Mouse (Mus musculus) right cerebral cortex, postnatal 36 days (tissue): ENCODE measurements around the gene Llph.

Experiments used
- DNase-seq, 2 experiments: peaks; one replicate each; pipeline ENCODE4 v3.0.0; 2022; ENCODE audit warnings: low spot score in 2 of 2, mixed read lengths in 1 of 2

Llph gene

GRCm38 (mm10) chr10:120279482-120280128 lies 52.7 kb downstream of the Llph start:
- DNase-seq = no peak

DNA sequence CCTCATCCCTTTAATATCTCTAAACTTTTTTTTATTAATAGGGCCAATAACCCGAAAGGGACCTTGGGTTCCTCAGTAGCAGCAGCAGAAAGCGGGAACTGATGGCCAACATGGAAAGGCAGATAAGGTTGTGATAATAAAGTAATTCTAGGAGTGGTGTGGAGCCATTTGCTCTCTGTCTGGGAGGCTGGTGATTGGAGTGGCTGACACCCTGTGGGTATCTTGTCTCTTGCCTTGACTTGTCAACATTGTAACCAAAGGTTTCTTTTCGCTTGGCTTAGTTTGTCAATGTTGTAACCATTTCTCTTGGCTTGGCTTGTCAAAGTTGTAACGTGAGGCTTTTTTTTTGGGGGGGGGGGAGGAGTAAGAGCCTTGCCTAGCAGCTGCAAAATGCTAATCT lies 53.5 kb downstream of the Llph start:
- no peak for DNase-seq

- no peak for DNase-seq
These were observed 54.8 kb downstream of the Llph start for GRCm38 (mm10) chr10:120281700-120282099.
